Mouse (Mus musculus) limb, embryonic 10.5 days (tissue): ENCODE results near the gene Rnf168. TPM values are rescaled to one million over a fixed set of nuclear protein-coding genes. Genes with fewer than 3 reads are reported as not detected.
A peak's percentile ranks its signal among the peaks of the same experiment; 100 is the strongest.
"Not testable (repeated sequence)": the region's sequence is repeated elsewhere in the genome, so short reads cannot be mapped to it uniquely, and the experiment has no call there.

Experiments used
- DNase-seq: peaks from one replicate; pipeline ENCODE4 v3.0.0-alpha.2; 2017; ENCODE audit warnings: low spot score
- H3K27ac ChIP-seq: fragments of 300-500 bp; sonication (generic); 2 replicates; pipeline ENCODE4 v1.5.1; 2016; ENCODE audit warnings: mild to moderate bottlenecking
- H3K27me3 ChIP-seq: fragments of 300-500 bp; sonication (generic); 2 replicates; pipeline ENCODE4 v1.6.1; 2016; ENCODE audit warnings: low read depth, mild to moderate bottlenecking; ENCODE audit not compliant: poor library complexity, severe bottlenecking
- H3K36me3 ChIP-seq: fragments of 300-500 bp; sonication (generic); 2 replicates; pipeline ENCODE4 v1.6.1; 2016; ENCODE audit warnings: mild to moderate bottlenecking, moderate library complexity
- H3K4me1 ChIP-seq: fragments of 300-500 bp; sonication (generic); 2 replicates; pipeline ENCODE4 v1.6.1; 2016
- H3K4me3 ChIP-seq: fragments of 300-500 bp; sonication (generic); 2 replicates; pipeline ENCODE4 v1.5.1; 2016; ENCODE audit warnings: mild to moderate bottlenecking, moderate library complexity
- H3K9me3 ChIP-seq: fragments of 300-500 bp; sonication (generic); replicated peaks from 2 replicates; pipeline ENCODE4 v1.6.1; 2016; ENCODE audit warnings: mild to moderate bottlenecking
- WGBS: fragments of 180-500 bp; shearing (Covaris S2); methylation state at CpG from one replicate; pipeline ENCODE4 v1.1.7; 2016; 5-methylcytosine and 5-hydroxymethylcytosine counted together
- polyA plus RNA-seq: library from polyadenylated mRNA; unstranded; fragments of >200 nt; fragmentation: Nextera tagmentation; extraction: Ambion mirVana; gene quantifications from 2 replicates; pipeline ENCODE4 v1.2.1, GENCODE M21; 2016

Rnf168 gene
- polyA plus RNA-seq, 1 experiment from 2014 or later = 34.7 TPM

GRCm38 (mm10) chr16:32278396-32278795 lies 1.1 kb downstream of the Rnf168 start:
- Histone ChIP-seq H3K27ac (peak overlapping the region; percentile 98), H3K36me3 (peaks cover 43% of the 10 kb centered on the region), H3K4me1 (peaks cover 21% of the 10 kb centered on the region), H3K27me3 (no peaks in the 10 kb centered on the region), H3K9me3 (no peaks in the 10 kb centered on the region; the same call in 1 of the 2 replicates), H3K4me3 (peak overlapping the region; percentile 91)
- DNase-seq = no peak
- WGBS = 66% methylated on average over 7 of the region's 7 CpGs

GRCm38 (mm10) chr16:32280211-32280610 lies 3.0 kb downstream of the Rnf168 start:
- Histone ChIP-seq H3K27me3 (no peaks in the 10 kb centered on the region), H3K36me3 (peaks cover 62% of the 10 kb centered on the region), H3K4me3 (peak overlapping the region; percentile 91; the same call in 1 of the 2 replicates)

GRCm38 (mm10) chr16:32282608-32283007 lies 5.3 kb downstream of the Rnf168 start:
- no peak for DNase-seq
- H3K36me3 ChIP-seq = peaks cover 85% of the 10 kb centered on the region
- H3K4me1 ChIP-seq = peaks cover 16% of the 10 kb centered on the region
- H3K4me3 ChIP-seq = no peak overlapping the region
- H3K9me3 ChIP-seq = no peaks in the 10 kb centered on the region; the same call in 1 of the 2 replicates
- no peak overlapping the region for H3K27ac ChIP-seq
- no peaks in the 10 kb centered on the region for H3K27me3 ChIP-seq

More at GRCm38 (mm10) chr16:32280211-32280610, 3.0 kb downstream of the Rnf168 start:
- DNase-seq = no peak
- WGBS = 96% methylated on average over 8 of the region's 8 CpGs
- no peaks in the 10 kb centered on the region; the same call in 1 of the 2 replicates for H3K9me3 ChIP-seq
- H3K4me1 ChIP-seq = peaks cover 21% of the 10 kb centered on the region
- H3K27ac ChIP-seq = no peak overlapping the region

GRCm38 (mm10) chr16:32291821-32292220 lies 14.6 kb downstream of the Rnf168 start:
- Histone ChIP-seq H3K36me3 (peaks cover 64% of the 10 kb centered on the region), H3K27ac (no peak overlapping the region), H3K4me1 (no peaks in the 10 kb centered on the region), H3K9me3 (no peaks in the 10 kb centered on the region), H3K4me3 (no peak overlapping the region), H3K27me3 (no peaks in the 10 kb centered on the region)
- DNase-seq = no peak
- 95% methylated on average over 4 of the region's 4 CpGs for WGBS

- H3K9me3 ChIP-seq, H3K27me3 ChIP-seq, DNase-seq, H3K4me1 ChIP-seq, H3K4me3 ChIP-seq, H3K27ac ChIP-seq: not testable (repeated sequence)
- peaks cover 62% of the 10 kb centered on the region for H3K36me3 ChIP-seq
- WGBS = 95% methylated on average over 4 of the region's 4 CpGs
Measured at GRCm38 (mm10) chr16:32299617-32300016, 22.4 kb downstream of the Rnf168 start.

DNA sequence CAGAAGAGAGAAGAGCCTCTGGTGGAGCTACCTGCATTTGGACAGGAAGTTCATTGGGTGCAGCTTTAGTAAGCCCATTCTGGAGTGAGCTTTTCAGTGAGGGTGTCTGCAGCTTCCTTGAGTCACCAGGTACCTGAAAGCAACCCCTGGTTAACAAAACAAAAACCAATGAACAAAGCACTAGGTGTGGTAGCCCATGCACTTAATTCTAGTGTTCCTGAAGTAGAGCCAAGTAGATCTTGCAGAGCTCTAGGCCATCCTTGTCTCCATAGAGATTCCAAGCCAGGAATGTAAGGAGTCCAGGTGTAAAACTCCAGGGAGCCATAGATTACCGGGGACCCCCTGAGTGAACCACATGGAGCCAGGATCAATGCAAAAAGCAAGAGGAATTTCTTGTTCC lies 25.8 kb downstream of the Rnf168 start:
- no peak overlapping the region for H3K27ac ChIP-seq
- H3K4me1 ChIP-seq = no peaks in the 10 kb centered on the region
- 67% methylated on average over 1 of the region's 1 CpGs for WGBS
- no peaks in the 10 kb centered on the region for H3K27me3 ChIP-seq
- H3K36me3 ChIP-seq = peaks cover 37% of the 10 kb centered on the region
- no peak for DNase-seq
- H3K9me3 ChIP-seq = no peaks in the 10 kb centered on the region
- H3K4me3 ChIP-seq = no peak overlapping the region

- WGBS = 97% methylated on average over 7 of the region's 7 CpGs
- Histone ChIP-seq H3K27ac (no peak overlapping the region), H3K4me3 (no peak overlapping the region), H3K36me3 (peaks cover 28% of the 10 kb centered on the region), H3K27me3 (no peaks in the 10 kb centered on the region), H3K9me3 (no peaks in the 10 kb centered on the region), H3K4me1 (no peaks in the 10 kb centered on the region)
- DNase-seq = no peak
Measured at GRCm38 (mm10) chr16:32303886-32304285, 26.6 kb downstream of the Rnf168 start.

GRCm38 (mm10) chr16:32311970-32312369 lies 34.7 kb downstream of the Rnf168 start:
- Histone ChIP-seq H3K9me3 (no peaks in the 10 kb centered on the region), H3K36me3 (no peaks in the 10 kb centered on the region), H3K27me3 (no peaks in the 10 kb centered on the region), H3K4me3 (no peak overlapping the region), H3K4me1 (peaks cover 42% of the 10 kb centered on the region), H3K27ac (no peak overlapping the region)
- no peak for DNase-seq
- WGBS = 76% methylated on average over 4 of the region's 4 CpGs

- no peak overlapping the region for H3K4me3 ChIP-seq
- no peaks in the 10 kb centered on the region for H3K9me3 ChIP-seq
- 28% methylated on average over 5 of the region's 5 CpGs for WGBS
- no peak overlapping the region for H3K27ac ChIP-seq
- H3K36me3 ChIP-seq = no peaks in the 10 kb centered on the region
- H3K4me1 ChIP-seq = peaks cover 43% of the 10 kb centered on the region
- no peaks in the 10 kb centered on the region for H3K27me3 ChIP-seq
- no peak for DNase-seq
Measured at GRCm38 (mm10) chr16:32312386-32312785, 35.1 kb downstream of the Rnf168 start.

DNA sequence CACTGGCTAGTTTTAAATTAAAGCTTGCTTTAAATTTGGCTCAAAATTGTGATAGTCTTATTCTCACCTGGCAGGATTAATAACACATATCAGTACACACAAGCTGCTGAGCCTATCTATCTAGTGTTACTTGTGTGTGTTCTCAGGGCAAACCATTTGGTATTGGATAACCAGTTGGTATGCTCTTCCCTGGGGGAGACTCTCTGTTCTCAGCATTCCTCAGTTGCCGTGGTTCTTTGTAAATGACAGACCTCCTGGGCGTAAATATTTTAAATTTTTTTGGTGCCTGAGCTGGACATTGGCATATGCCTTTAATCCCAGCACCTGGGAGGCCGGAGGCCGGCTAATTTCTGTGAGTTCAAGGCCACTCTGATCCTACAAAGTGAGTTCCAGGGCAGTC lies 35.6 kb downstream of the Rnf168 start:
- no peaks in the 10 kb centered on the region for H3K36me3 ChIP-seq
- H3K4me3 ChIP-seq = no peak overlapping the region
- WGBS = 64% methylated on average over 4 of the region's 4 CpGs

DNA sequence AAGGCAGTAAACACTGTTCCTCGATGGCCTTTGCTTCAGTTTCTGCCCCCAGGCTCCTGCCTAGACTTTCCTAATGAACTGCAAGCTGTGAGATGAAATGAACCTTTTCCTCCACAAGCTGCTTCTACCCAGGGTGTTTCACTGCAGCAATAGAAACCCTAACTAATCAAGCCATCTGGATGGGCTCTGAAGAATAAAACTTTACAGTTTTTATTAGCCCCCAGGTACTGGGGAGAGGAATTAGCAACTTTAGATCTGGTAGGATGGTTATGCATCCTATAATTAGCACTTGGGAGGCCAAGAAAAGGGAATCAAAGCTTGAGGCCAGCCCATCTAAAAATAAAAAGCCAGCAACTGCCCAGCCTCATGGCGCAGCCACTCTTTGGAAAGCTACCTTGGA lies 39.3 kb downstream of the Rnf168 start:
- no peak overlapping the region for H3K27ac ChIP-seq
- no peak for DNase-seq
- H3K4me3 ChIP-seq = no peak overlapping the region
- WGBS = 62% methylated on average over 2 of the region's 2 CpGs
- H3K36me3 ChIP-seq = no peaks in the 10 kb centered on the region
- H3K27me3 ChIP-seq = no peaks in the 10 kb centered on the region
- H3K9me3 ChIP-seq = no peaks in the 10 kb centered on the region
- H3K4me1 ChIP-seq = peaks cover 43% of the 10 kb centered on the region

More for the DNA sequence above, 35.6 kb downstream of the Rnf168 start:
- peaks cover 43% of the 10 kb centered on the region for H3K4me1 ChIP-seq
- no peaks in the 10 kb centered on the region for H3K9me3 ChIP-seq
- DNase-seq = no peak
- no peaks in the 10 kb centered on the region for H3K27me3 ChIP-seq
- no peak overlapping the region for H3K27ac ChIP-seq

DNA sequence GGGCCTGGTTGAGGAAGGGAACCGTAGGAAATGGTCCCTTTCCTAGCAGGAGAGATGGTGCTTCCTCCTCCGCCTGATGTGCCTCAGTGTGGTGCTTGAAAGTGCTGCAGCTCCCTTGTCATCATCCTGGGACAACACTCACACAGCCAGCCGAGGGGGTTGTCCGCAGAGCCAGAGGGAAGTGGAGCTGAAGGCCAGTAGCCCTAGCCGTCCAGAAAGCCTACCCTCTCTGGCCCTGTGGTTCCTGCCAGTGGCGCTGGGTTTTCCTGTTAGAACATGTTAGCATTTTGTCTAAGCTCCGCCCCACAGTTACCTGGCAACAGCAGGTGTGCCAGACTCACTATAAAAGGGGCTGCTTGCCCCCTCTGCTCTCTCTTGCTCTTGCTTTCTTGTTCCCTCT lies 46.7 kb downstream of the Rnf168 start:
- DNase-seq = no peak
- Histone ChIP-seq H3K4me1 (0 out of 2 replicates have a peak, but pooled peaks cover 7% of the 10 kb centered on the region), H3K9me3 (no peaks in the 10 kb centered on the region), H3K27me3 (no peaks in the 10 kb centered on the region), H3K4me3 (no peak overlapping the region), H3K36me3 (no peaks in the 10 kb centered on the region), H3K27ac (no peak overlapping the region)
- 36% methylated on average over 7 of the region's 7 CpGs for WGBS

DNA sequence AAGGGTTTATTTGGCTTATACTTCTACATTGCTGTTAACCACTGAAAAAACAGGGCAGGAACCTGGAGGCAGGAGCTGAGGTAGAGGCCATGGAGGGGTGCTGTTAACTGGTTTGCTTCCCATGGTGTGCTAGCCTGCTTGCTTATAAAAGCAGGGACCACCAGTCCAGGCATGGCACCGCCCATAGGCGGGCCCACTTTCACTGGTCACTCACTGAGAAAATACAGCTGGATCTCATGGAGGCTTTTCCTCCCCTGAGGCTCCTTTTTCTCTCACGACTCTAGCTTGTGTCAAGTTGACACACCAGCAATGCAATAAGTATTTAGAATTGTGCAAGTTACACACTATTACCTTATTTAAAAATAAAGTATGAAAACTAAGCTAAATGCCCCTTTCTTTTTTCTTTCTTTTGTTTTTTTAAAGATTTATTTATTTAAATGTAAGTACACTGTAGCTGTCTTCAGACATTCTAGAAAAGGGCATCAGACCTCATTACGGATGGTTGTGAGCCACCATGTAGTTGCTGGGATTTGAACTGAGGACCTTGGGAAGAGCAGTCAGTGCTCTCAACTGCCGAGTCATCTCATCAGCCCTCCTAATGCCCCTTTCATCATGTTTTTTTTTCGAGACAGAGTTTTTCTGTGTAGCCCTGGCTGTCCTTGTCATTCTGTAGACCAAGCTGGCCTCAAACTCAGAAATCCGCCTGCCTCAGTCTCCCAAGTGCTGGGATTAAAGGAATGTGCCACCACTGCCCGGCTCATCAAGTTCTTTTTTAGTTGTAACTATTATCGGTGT lies 53.8 kb downstream of the Rnf168 start:
- WGBS = 60% methylated on average over 9 of the region's 9 CpGs
- peak overlapping the region; percentile 100 for H3K4me3 ChIP-seq

More for the DNA sequence above, 53.8 kb downstream of the Rnf168 start:
- H3K27ac ChIP-seq = peak overlapping the region; percentile 99; the same call in 1 of the 2 replicates
- H3K27me3 ChIP-seq = no peaks in the 10 kb centered on the region
- no peaks in the 10 kb centered on the region for H3K9me3 ChIP-seq
- DNase-seq = peak; percentile 38
- no peaks in the 10 kb centered on the region for H3K36me3 ChIP-seq
- peaks cover 16% of the 10 kb centered on the region for H3K4me1 ChIP-seq
